Mouse (Mus musculus) MEL (cell line): ENCODE data around the gene C8b. TPM values are rescaled to one million over a fixed set of nuclear protein-coding genes. Genes with fewer than 3 reads are reported as not detected.
A peak's percentile ranks its signal among the peaks of the same experiment; 100 is the strongest.

ENCODE experiments used
- DNase-seq: peaks from one replicate; pipeline ENCODE4 v3.0.0; 2011; ENCODE audit warnings: low read depth, low spot score
- H3K27ac ChIP-seq: 2 replicates; pipeline ENCODE4 v1.5.1; 2012; ENCODE audit warnings: low read depth, mild to moderate bottlenecking, control low read depth, low read length, moderate library complexity; ENCODE audit not compliant: control insufficient read depth
- H3K27me3 ChIP-seq, 2 experiments: fragments of 150-350 bp in 1 of 2; sonication (generic) in 1 of 2; 2 replicates each; pipeline ENCODE4 v1.6.1; 2012; ENCODE audit warnings: low read length in 2 of 2, mild to moderate bottlenecking in 2 of 2, improper control_type of control experiment in 1 of 2, moderate library complexity in 1 of 2; ENCODE audit not compliant: insufficient read depth in 2 of 2, control insufficient read depth in 1 of 2
- H3K36me3 ChIP-seq, 2 experiments: 2 replicates each; pipeline ENCODE4 v1.6.1; 2012 to 2014; ENCODE audit warnings: low read length in 2 of 2, improper control_type of control experiment in 1 of 2, inconsistent platforms in 1 of 2, mild to moderate bottlenecking in 1 of 2; ENCODE audit not compliant: insufficient read depth in 2 of 2, control insufficient read depth in 1 of 2
- H3K4me1 ChIP-seq, 2 experiments: fragments of 150-350 bp in 1 of 2; sonication (generic) in 1 of 2; 2 replicates each; pipeline ENCODE4 v1.6.1; 2012; ENCODE audit warnings: low read length in 2 of 2, improper control_type of control experiment in 1 of 2, mild to moderate bottlenecking in 1 of 2; ENCODE audit not compliant: insufficient read depth in 2 of 2, control insufficient read depth in 1 of 2
- H3K4me3 ChIP-seq, 2 experiments: fragments of 150-350 bp in 1 of 2; sonication (generic) in 1 of 2; 2 replicates each; pipeline ENCODE4 v1.5.1; 2012; ENCODE audit warnings: low read depth in 2 of 2, low read length in 2 of 2, mild to moderate bottlenecking in 2 of 2, moderate library complexity in 2 of 2, control low read depth in 1 of 2, improper control_type of control experiment in 1 of 2; ENCODE audit not compliant: control insufficient read depth in 1 of 2, insufficient read depth in 1 of 2
- H3K79me2 ChIP-seq: 2 replicates; pipeline ENCODE4 v1.6.1; 2012; ENCODE audit warnings: mild to moderate bottlenecking, low read length, moderate library complexity; ENCODE audit not compliant: control insufficient read depth, poor library complexity, insufficient read depth
- H3K9ac ChIP-seq: 2 replicates; pipeline ENCODE4 v1.6.1; 2012; ENCODE audit warnings: low read depth, mild to moderate bottlenecking, control low read depth, low read length, moderate library complexity; ENCODE audit not compliant: control insufficient read depth, poor library complexity, severe bottlenecking
- H3K9me3 ChIP-seq: fragments of 150-350 bp; sonication (generic); replicated peaks from 2 replicates; pipeline ENCODE4 v1.6.1; 2012; ENCODE audit warnings: mild to moderate bottlenecking, low read length, improper control_type of control experiment, moderate library complexity; ENCODE audit not compliant: insufficient read depth
- CTCF ChIP-seq, 3 experiments: IDR thresholded peaks in 2 of 3; conservative IDR thresholded peaks in 1 of 3; 2 replicates each; pipeline ENCODE4 v1.5.1; 2011 to 2012; ENCODE audit warnings: low read length in 3 of 3, low read depth in 2 of 3, mild to moderate bottlenecking in 2 of 3, improper control_type of control experiment in 1 of 3, inconsistent platforms in 1 of 3, mixed read lengths in 1 of 3, moderate library complexity in 1 of 3; ENCODE audit not compliant: control insufficient read depth in 1 of 3, insufficient read depth in 1 of 3, poor library complexity in 1 of 3, severe bottlenecking in 1 of 3
- E2F4 ChIP-seq: IDR thresholded peaks from 2 replicates; pipeline ENCODE4 v1.6.1; 2011; ENCODE audit warnings: low read depth, low read length, improper control_type of control experiment, borderline replicate concordance
- ELF1 ChIP-seq: IDR thresholded peaks from 2 replicates; pipeline ENCODE4 v1.6.1; 2014; ENCODE audit warnings: low read depth, mild to moderate bottlenecking, inconsistent platforms, low read length, improper control_type of control experiment, moderate library complexity
- HCFC1 ChIP-seq: IDR thresholded peaks from 2 replicates; pipeline ENCODE4 v1.6.1; 2012; ENCODE audit warnings: low read depth, mild to moderate bottlenecking, inconsistent platforms, low read length, improper control_type of control experiment, moderate library complexity
- JUND ChIP-seq: IDR thresholded peaks from 2 replicates; pipeline ENCODE4 v1.6.1; 2011; ENCODE audit warnings: low read depth, mild to moderate bottlenecking, improper control_type of control experiment, low read length
- KAT2A ChIP-seq: conservative IDR thresholded peaks from 2 replicates; pipeline ENCODE4 v1.6.1; 2012; ENCODE audit warnings: low read depth, low read length, improper control_type of control experiment, inconsistent platforms
- MAFK ChIP-seq: IDR thresholded peaks from 2 replicates; pipeline ENCODE4 v1.6.1; 2011; ENCODE audit warnings: low read depth, mild to moderate bottlenecking, low read length, improper control_type of control experiment, borderline replicate concordance
- MAX ChIP-seq: IDR thresholded peaks from 2 replicates; pipeline ENCODE4 v1.6.1; 2011; ENCODE audit warnings: low read length, improper control_type of control experiment
- MXI1 ChIP-seq: IDR thresholded peaks from 2 replicates; pipeline ENCODE4 v1.6.1; 2011; ENCODE audit warnings: mild to moderate bottlenecking, low read depth, low read length, improper control_type of control experiment
- MYC ChIP-seq: IDR thresholded peaks from 2 replicates; pipeline ENCODE4 v1.6.1; 2011; ENCODE audit warnings: low read depth, mild to moderate bottlenecking, low read length, improper control_type of control experiment, moderate library complexity
- NELFE ChIP-seq: IDR thresholded peaks from 2 replicates; pipeline ENCODE4 v1.6.1; 2011; ENCODE audit warnings: low read depth, low read length, improper control_type of control experiment
- POLR2A ChIP-seq, 2 experiments: IDR thresholded peaks; 2 replicates each; pipeline ENCODE4 v1.6.1; 2011 to 2012; ENCODE audit warnings: low read length in 2 of 2, mild to moderate bottlenecking in 2 of 2, control low read depth in 1 of 2, improper control_type of control experiment in 1 of 2, low read depth in 1 of 2, moderate library complexity in 1 of 2; ENCODE audit not compliant: control insufficient read depth in 1 of 2, insufficient read depth in 1 of 2, poor library complexity in 1 of 2
- SIN3A ChIP-seq: IDR thresholded peaks from 2 replicates; pipeline ENCODE4 v1.6.1; 2012; ENCODE audit warnings: low read length, improper control_type of control experiment, inconsistent platforms
- TBP ChIP-seq: IDR thresholded peaks from 2 replicates; pipeline ENCODE4 v1.8.0; 2011; ENCODE audit warnings: low read depth, low read length, improper control_type of control experiment
- UBTF ChIP-seq: IDR thresholded peaks from 2 replicates; pipeline ENCODE4 v1.6.1; 2012; ENCODE audit warnings: low read depth, mild to moderate bottlenecking, inconsistent platforms, low read length, improper control_type of control experiment, moderate library complexity, borderline replicate concordance; ENCODE audit not compliant: insufficient read depth
- ZC3H11A ChIP-seq: IDR thresholded peaks from 2 replicates; pipeline ENCODE4 v1.6.1; 2012; ENCODE audit warnings: low read depth, mild to moderate bottlenecking, inconsistent platforms, low read length, improper control_type of control experiment
- ZMIZ1 ChIP-seq: IDR thresholded peaks from 2 replicates; pipeline ENCODE4 v1.6.1; 2012; ENCODE audit warnings: low read depth, mild to moderate bottlenecking, inconsistent platforms, low read length, improper control_type of control experiment, moderate library complexity
- ZNF384 ChIP-seq: IDR thresholded peaks from 2 replicates; pipeline ENCODE4 v1.6.1; 2012; ENCODE audit warnings: low read depth, mild to moderate bottlenecking, inconsistent platforms, low read length, improper control_type of control experiment
- polyA plus RNA-seq, 2 experiments: library from polyadenylated mRNA; stranded (reverse) in 1 of 2; unstranded in 1 of 2; fragments of >175 nt in 1 of 2; fragments of >200 nt in 1 of 2; gene quantifications; 2 replicates each; pipeline versions ENCODE4 v1.2.1 to v1.2.4; 2012; ENCODE audit warnings: low replicate concordance in 2 of 2, low read depth in 1 of 2; ENCODE audit not compliant: insufficient read length in 2 of 2, insufficient read depth in 1 of 2, missing spikeins in 1 of 2
- total RNA-seq: library from RNA; depleted of rRNA; stranded (reverse); fragments of 300-350 nt; gene quantifications from 2 replicates; pipeline ENCODE4 v1.2.3, GENCODE M21; 2012

C8b gene
- total and polyA plus RNA-seq, 3 experiments, result not detected

- TF ChIP-seq JUND (no peak), NELFE (no peak), UBTF (no peak), E2F4 (no peak), TBP (no peak), MYC (no peak), MXI1 (no peak), MAFK (no peak), ZC3H11A (no peak), SIN3A (no peak), ZMIZ1 (no peak), KAT2A (no peak), ELF1 (no peak), MAX (no peak), POLR2A (IDR thresholded peaks at IDR 0.05; ENCODE audit: control insufficient read depth in 1 of 2, insufficient read depth in 1 of 2, low read depth in 1 of 2, low read length in 2 of 2, poor library complexity in 1 of 2) (no peak), ZNF384 (no peak)
- TF ChIP-seq, all 39 proteins: peak for 0
- Histone ChIP-seq H3K4me3 (no peak overlapping the region), H3K9ac (no peak overlapping the region), H3K9me3 (no peaks in the 10 kb centered on the region), H3K4me1 (no peaks in the 10 kb centered on the region), H3K27me3 (no peaks in the 10 kb centered on the region; a peak in 1 of 4 replicates), H3K27ac (no peak overlapping the region), H3K79me2 (no peaks in the 10 kb centered on the region), H3K36me3 (no peaks in the 10 kb centered on the region)
- no peak for DNase-seq
Observed at GRCm38 (mm10) chr4:104724258-104724657, 41.9 kb upstream of the C8b start.

- Histone ChIP-seq H3K9me3 (no peaks in the 10 kb centered on the region), H3K9ac (no peak overlapping the region), H3K4me3 (no peak overlapping the region), H3K79me2 (no peaks in the 10 kb centered on the region), H3K27ac (no peak overlapping the region), H3K27me3 (no peaks in the 10 kb centered on the region; a peak in 1 of 4 replicates), H3K36me3 (no peaks in the 10 kb centered on the region), H3K4me1 (no peaks in the 10 kb centered on the region)
- TF ChIP-seq HCFC1 (no peak), CTCF (IDR thresholded peaks at IDR 0.05 in 2 of 3, conservative IDR thresholded peaks at IDR 0.05 in 1 of 3; ENCODE audit: control insufficient read depth in 1 of 3, insufficient read depth in 1 of 3, low read depth in 2 of 3, low read length in 3 of 3, poor library complexity in 1 of 3, severe bottlenecking in 1 of 3) (peak in 1 of 3 experiments; percentile 6; a peak in 1 of 6 replicates)
- no peak for DNase-seq
Observed at GRCm38 (mm10) chr4:104725673-104726072, 40.4 kb upstream of the C8b start.
